Mouse (Mus musculus) T-helper 17 cell (primary cell): ENCODE data around the gene Cldn34b1.
"Not testable (repeated sequence)": the region's sequence is repeated elsewhere in the genome, so short reads cannot be mapped to it uniquely, and the experiment has no call there.

Source experiments
- in situ Hi-C, 2 experiments: fragments of 300-600 bp; cut with MboI, MseI; formaldehyde crosslinking; loops; 1 replicate in 1 of 2; 2 replicates in 1 of 2; pipeline ENCODE4 v1.15.1; 2025; ENCODE audit warnings: high pct_unique_total_duplicates in 2 of 2

The Cldn34b1 gene

GRCm38 (mm10) chrX:154890167-154890566 lies at the start of gene Cldn34b1:
Gene Cldn34b1, minus strand, starts transcription at chrX:154890267.
- in situ Hi-C loops, result not testable (repeated sequence)

DNA sequence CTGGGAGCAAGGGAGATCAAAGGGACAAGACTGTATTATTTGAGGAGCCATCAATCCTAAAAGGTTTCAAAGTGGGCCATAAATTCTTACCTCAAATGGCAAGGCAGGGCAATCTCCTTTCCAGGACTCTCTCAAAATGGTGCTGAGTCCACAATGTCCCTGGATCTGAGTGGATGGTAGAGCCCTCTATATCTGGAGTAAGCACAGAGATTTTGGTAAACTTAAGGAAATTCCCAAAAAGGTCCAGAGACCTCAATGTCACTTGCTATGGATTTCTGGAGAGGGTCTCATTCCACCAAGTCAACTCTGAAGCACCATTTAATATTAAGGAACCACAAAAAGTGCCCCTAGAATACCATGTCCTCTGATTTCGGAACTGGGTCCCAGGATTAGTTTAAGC lies 45.8 kb upstream of the Cldn34b1 start, which contains the start of gene Magea6:
TSS of gene Magea6 (minus strand) at position 101 of the 400 bp plus-strand sequence.
- in situ Hi-C loops, result not testable (repeated sequence)
